Mouse (Mus musculus): ENCODE results near the gene Vsnl1. TPM values are rescaled to one million over a fixed set of nuclear protein-coding genes. Genes with fewer than 3 reads are reported as not detected.
A peak's percentile ranks its signal among the peaks of the same experiment; 100 is the strongest.

The Vsnl1 gene
- total RNA-seq (2021) = 10 to 100 TPM; 38.4 to 47.3 TPM
- long read RNA-seq, experiment 1, transcript Vsnl1-201 (4 exons, 1,903 nt) = major isoform, 15 of 17 reads
- long read RNA-seq, experiment 1, partial matches to known transcripts = 1 of 17 reads
- long read RNA-seq, experiment 1, other reads (novel, unspliced or antisense) = 1 of 17 reads
- long read RNA-seq, experiment 2, transcript Vsnl1-201 (4 exons, 1,903 nt) = major isoform, 22 of 23 reads
- long read RNA-seq, experiment 2, partial matches to known transcripts = 1 of 23 reads
- long read RNA-seq, experiment 2, other reads (novel, unspliced or antisense) = 0 of 23 reads

GRCm38 (mm10) chr12:11436497-11437265 is at the start of gene Vsnl1:
Vsnl1 (minus strand) TSS chr12:11436613.
- peak; percentile 53 to 70 for DNase-seq (ENCODE audit: low spot score in 2 of 2)

GRCm38 (mm10) chr12:11456632-11457031 is 20.2 kb upstream of the Vsnl1 start:
- DNase-seq (ENCODE audit: low spot score in 2 of 2) = no peak

GRCm38 (mm10) chr12:11456213-11456612 is 19.8 kb upstream of the Vsnl1 start:
- DNase-seq (ENCODE audit: low spot score in 2 of 2) = no peak

- peak; percentile 89 to 96 for DNase-seq (ENCODE audit: low spot score in 2 of 2)
These were observed 19.3 kb upstream of the Vsnl1 start, which contains the start of gene Rad51ap2 for GRCm38 (mm10) chr12:11455549-11456194. Rad51ap2 (plus strand) TSS chr12:11456079.

- no peak for DNase-seq (ENCODE audit: low spot score in 2 of 2)
These were observed 17.7 kb upstream of the Vsnl1 start for GRCm38 (mm10) chr12:11454146-11454545.

GRCm38 (mm10) chr12:11437907-11438447 is 1.6 kb upstream of the Vsnl1 start:
- peak; percentile 24 to 25 for DNase-seq (ENCODE audit: low spot score in 2 of 2)

- peak; percentile 76 to 81 for DNase-seq (ENCODE audit: low spot score in 2 of 2)
These were observed 973 bp upstream of the Vsnl1 start for GRCm38 (mm10) chr12:11437266-11437906.

- DNase-seq (ENCODE audit: low spot score in 2 of 2) = no peak
These were observed 426 bp downstream of the Vsnl1 start for GRCm38 (mm10) chr12:11436023-11436350.

- DNase-seq (ENCODE audit: low spot score in 2 of 2) = no peak
These were observed 979 bp downstream of the Vsnl1 start for GRCm38 (mm10) chr12:11435246-11436022.

- no peak for DNase-seq (ENCODE audit: low spot score in 2 of 2)
These were observed 2.0 kb downstream of the Vsnl1 start for GRCm38 (mm10) chr12:11434446-11434845.

GRCm38 (mm10) chr12:11433716-11434115 is 2.7 kb downstream of the Vsnl1 start:
- DNase-seq (ENCODE audit: low spot score in 2 of 2) = no peak

GRCm38 (mm10) chr12:11433126-11433525 is 3.3 kb downstream of the Vsnl1 start:
- DNase-seq (ENCODE audit: low spot score in 2 of 2) = no peak

- no peak for DNase-seq (ENCODE audit: low spot score in 2 of 2)
These were observed 9.0 kb downstream of the Vsnl1 start for GRCm38 (mm10) chr12:11427396-11427795.

GRCm38 (mm10) chr12:11418112-11418511 is 18.3 kb downstream of the Vsnl1 start:
- DNase-seq (ENCODE audit: low spot score in 2 of 2) = no peak

GRCm38 (mm10) chr12:11407679-11408078 is 28.7 kb downstream of the Vsnl1 start:
- no peak for DNase-seq (ENCODE audit: low spot score in 2 of 2)

- DNase-seq (ENCODE audit: low spot score in 2 of 2) = no peak
These were observed 37.6 kb downstream of the Vsnl1 start for GRCm38 (mm10) chr12:11398791-11399190.

GRCm38 (mm10) chr12:11397029-11397428 is 39.4 kb downstream of the Vsnl1 start:
- DNase-seq (ENCODE audit: low spot score in 2 of 2) = no peak

GRCm38 (mm10) chr12:11395470-11395869 is 40.9 kb downstream of the Vsnl1 start:
- no peak for DNase-seq (ENCODE audit: low spot score in 2 of 2)

GRCm38 (mm10) chr12:11392525-11392924 is 43.9 kb downstream of the Vsnl1 start:
- DNase-seq (ENCODE audit: low spot score in 2 of 2) = no peak

- no peak for DNase-seq (ENCODE audit: low spot score in 2 of 2)
These were observed 45.0 kb downstream of the Vsnl1 start for GRCm38 (mm10) chr12:11391244-11391949.
